Mouse (Mus musculus) embryonic facial prominence, embryonic 15.5 days (tissue): ENCODE results near the gene Slco3a1. TPM values are rescaled to one million over a fixed set of nuclear protein-coding genes. Genes with fewer than 3 reads are reported as not detected.
A peak's percentile ranks its signal among the peaks of the same experiment; 100 is the strongest.
"Not testable (repeated sequence)": the region's sequence is repeated elsewhere in the genome, so short reads cannot be mapped to it uniquely, and the experiment has no call there.

Experiments used
- ATAC-seq: fragments of 200-750 bp; cut with Nextera tagmentation; 2 replicates; pipeline ENCODE4 v1.8.0; 2017; ENCODE audit warnings: low read depth, moderate TSS enrichment; ENCODE audit not compliant: insufficient number of reproducible peaks, low FRiP score, low TSS enrichment
- H3K27ac ChIP-seq: fragments of 300-500 bp; sonication (generic); replicated peaks from 2 replicates; pipeline ENCODE4 v1.5.1; 2015; ENCODE audit warnings: mild to moderate bottlenecking, inconsistent platforms
- H3K27me3 ChIP-seq: fragments of 300-500 bp; sonication (generic); 2 replicates; pipeline ENCODE4 v1.6.1; 2015; ENCODE audit warnings: inconsistent platforms
- H3K36me3 ChIP-seq: fragments of 300-500 bp; sonication (generic); 2 replicates; pipeline ENCODE4 v1.6.1; 2015; ENCODE audit warnings: mild to moderate bottlenecking, inconsistent platforms
- H3K4me1 ChIP-seq: fragments of 300-500 bp; sonication (generic); 2 replicates; pipeline ENCODE4 v1.6.1; 2015; ENCODE audit warnings: inconsistent platforms
- H3K4me2 ChIP-seq: fragments of 300-500 bp; sonication (generic); replicated peaks from 2 replicates; pipeline ENCODE4 v1.6.1; 2015; ENCODE audit warnings: mild to moderate bottlenecking, inconsistent platforms
- H3K4me3 ChIP-seq: fragments of 300-500 bp; sonication (generic); replicated peaks from 2 replicates; pipeline ENCODE4 v1.5.1; 2015; ENCODE audit warnings: mild to moderate bottlenecking, inconsistent platforms
- H3K9ac ChIP-seq: fragments of 300-500 bp; sonication (generic); 2 replicates; pipeline ENCODE4 v1.6.1; 2015; ENCODE audit warnings: inconsistent platforms
- H3K9me3 ChIP-seq: fragments of 300-500 bp; sonication (generic); replicated peaks from 2 replicates; pipeline ENCODE4 v1.6.1; 2016; ENCODE audit warnings: inconsistent platforms
- WGBS: fragments of 180-500 bp; shearing (Covaris S2); methylation state at CpG from one replicate; pipeline ENCODE4 v1.1.7; 2015; 5-methylcytosine and 5-hydroxymethylcytosine counted together
- polyA plus RNA-seq: library from polyadenylated mRNA; unstranded; fragments of >200 nt; fragmentation: Nextera tagmentation; extraction: Ambion mirVana; gene quantifications from 2 replicates; pipeline ENCODE4 v1.2.1, GENCODE M21; 2015

The Slco3a1 gene
- polyA plus RNA-seq, 1 experiment from 2014 or later, result 20.5 TPM

DNA sequence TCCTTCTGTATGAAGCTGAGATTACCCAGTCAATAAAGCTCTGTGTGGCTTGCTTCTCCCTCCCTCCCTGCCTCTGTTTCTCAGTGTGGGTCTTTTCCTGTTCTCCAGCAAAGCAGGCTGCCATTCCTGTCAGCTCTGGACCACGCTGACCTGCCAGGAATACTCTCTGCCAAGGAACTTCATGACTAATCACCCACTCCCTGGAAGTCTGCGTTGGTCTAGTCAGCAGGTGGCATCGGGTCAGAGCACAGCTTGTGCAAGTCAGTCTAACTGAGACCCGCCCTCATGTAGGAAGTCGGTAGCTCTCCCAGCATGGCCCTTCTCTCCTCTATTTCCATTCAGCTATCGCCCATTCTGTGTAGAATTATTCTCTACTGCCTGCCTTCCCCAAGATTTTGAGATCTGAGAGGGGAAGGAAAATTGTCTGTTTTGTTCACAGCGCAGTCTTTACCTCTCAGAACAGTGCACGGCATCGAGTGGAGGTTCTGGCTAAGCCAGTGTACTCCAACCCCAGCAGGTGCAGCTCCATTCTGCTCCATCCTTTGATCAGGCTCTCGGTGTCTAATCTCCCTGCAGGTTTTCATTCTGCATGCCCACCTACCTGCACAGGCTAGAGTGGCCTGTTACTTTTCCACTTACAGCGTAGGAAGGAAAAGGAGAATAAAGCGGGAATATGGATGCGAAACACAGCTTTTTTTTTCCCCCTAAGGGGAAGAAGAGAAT is 145.8 kb downstream of the Slco3a1 start:
- no peaks in the 10 kb centered on the region for H3K27me3 ChIP-seq
- H3K4me1 ChIP-seq, result peaks cover 7% of the 10 kb centered on the region
- 58% methylated on average over 13 of the region's 13 CpGs for WGBS
- H3K9ac ChIP-seq, result no peak overlapping the region
- no peak overlapping the region for H3K4me3 ChIP-seq
- no peaks in the 10 kb centered on the region for H3K36me3 ChIP-seq
- no peak for ATAC-seq
- H3K9me3 ChIP-seq, result no peaks in the 10 kb centered on the region
- H3K4me2 ChIP-seq, result no peak overlapping the region
- H3K27ac ChIP-seq, result no peak overlapping the region

DNA sequence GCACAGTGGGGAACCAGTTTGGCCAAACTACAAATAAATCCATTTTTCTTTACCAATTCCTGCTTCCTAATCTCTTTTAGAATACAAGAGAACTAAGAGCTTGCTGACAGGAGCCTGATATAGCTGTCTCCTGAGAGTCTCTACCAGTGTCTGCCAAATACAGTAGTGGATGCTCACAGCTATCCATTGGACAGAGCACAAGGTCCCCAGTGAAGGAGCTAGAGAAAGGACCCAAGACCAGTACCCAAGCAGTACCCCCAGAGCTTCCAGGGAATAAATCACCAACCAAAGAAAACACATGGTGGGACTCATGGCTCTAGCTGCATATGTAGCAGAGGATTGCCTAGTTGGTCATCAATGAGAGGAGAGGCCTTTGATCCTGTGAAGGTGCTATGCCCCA is 146.7 kb downstream of the Slco3a1 start:
- not testable (repeated sequence) for H3K4me2 ChIP-seq, H3K27ac ChIP-seq, H3K9me3 ChIP-seq, H3K4me3 ChIP-seq, H3K9ac ChIP-seq, ATAC-seq, H3K4me1 ChIP-seq, H3K27me3 ChIP-seq, H3K36me3 ChIP-seq

DNA sequence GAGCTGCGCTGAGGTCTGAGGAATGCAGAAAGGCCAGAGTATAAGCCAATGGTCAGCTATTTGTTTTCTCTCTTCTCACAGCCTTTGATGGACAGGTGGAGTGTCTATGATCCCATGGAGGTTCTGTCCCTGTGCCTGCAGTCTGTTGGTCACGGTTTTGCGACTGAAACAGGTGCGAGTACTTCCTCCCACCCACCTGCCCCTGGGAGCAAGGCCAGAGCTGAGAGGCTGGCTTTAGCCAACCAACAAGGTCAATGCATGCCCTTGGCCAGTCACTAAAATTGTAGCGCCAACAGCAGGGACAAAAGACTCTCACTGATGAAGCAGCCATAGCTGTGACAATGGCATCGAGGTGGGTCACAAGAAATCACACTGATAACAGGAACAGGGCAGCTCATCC is 154.9 kb downstream of the Slco3a1 start:
- H3K9me3 ChIP-seq, result no peaks in the 10 kb centered on the region
- no peak overlapping the region for H3K27ac ChIP-seq
- 94% methylated on average over 6 of the region's 6 CpGs for WGBS
- H3K9ac ChIP-seq, result no peak overlapping the region
- ATAC-seq, result no peak
- H3K4me1 ChIP-seq, result no peaks in the 10 kb centered on the region
- no peaks in the 10 kb centered on the region for H3K36me3 ChIP-seq
- no peak overlapping the region for H3K4me3 ChIP-seq
- no peaks in the 10 kb centered on the region for H3K27me3 ChIP-seq
- H3K4me2 ChIP-seq, result no peak overlapping the region

DNA sequence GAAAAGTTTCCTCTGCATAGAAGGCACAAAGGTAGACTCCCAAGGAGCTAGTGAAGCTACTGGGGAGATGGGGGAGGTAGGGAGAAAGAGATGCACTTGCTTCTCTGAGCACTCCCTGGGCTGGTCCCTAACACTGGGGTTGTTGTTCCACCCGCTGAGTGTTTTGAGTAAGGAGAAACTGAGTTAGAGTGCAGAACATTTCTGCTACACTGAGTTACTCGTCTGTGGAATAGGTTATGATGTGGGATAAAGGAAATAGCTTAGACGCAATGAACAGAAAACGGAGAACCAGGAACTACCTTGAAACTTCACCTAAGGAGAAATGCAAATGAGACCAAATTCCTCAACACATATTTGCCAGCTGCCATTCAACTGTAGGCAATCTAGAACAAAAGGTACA is 155.4 kb downstream of the Slco3a1 start:
- Histone ChIP-seq H3K4me2 (no peak overlapping the region), H3K27ac (no peak overlapping the region), H3K36me3 (no peaks in the 10 kb centered on the region), H3K4me1 (no peaks in the 10 kb centered on the region), H3K9ac (no peak overlapping the region), H3K4me3 (no peak overlapping the region), H3K9me3 (no peaks in the 10 kb centered on the region), H3K27me3 (no peaks in the 10 kb centered on the region)
- WGBS, result 89% methylated on average over 4 of the region's 4 CpGs
- no peak for ATAC-seq

DNA sequence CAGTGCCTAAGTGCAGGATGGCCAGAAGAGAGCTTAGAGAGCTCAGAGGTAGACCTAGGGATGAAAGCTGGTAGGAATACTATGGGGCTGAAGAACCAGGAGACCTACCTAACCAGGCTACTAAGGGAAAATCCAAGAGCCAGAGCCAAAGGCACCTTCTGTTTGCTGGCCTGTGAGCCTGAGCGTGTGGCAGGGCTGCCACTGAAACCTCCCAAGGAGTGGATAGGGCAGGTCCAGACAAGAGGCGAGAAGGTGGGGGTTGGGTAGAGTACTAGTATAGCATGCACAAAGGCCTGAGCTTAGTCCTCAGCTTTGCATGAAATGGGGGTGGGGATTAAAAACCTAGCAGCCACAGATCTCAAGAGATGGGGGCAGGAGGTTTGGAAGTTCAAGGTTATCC is 156.3 kb downstream of the Slco3a1 start:
- Histone ChIP-seq H3K36me3 (no peaks in the 10 kb centered on the region), H3K27ac (no peak overlapping the region), H3K27me3 (no peaks in the 10 kb centered on the region), H3K4me1 (no peaks in the 10 kb centered on the region), H3K9me3 (no peaks in the 10 kb centered on the region), H3K4me2 (no peak overlapping the region), H3K9ac (no peak overlapping the region), H3K4me3 (no peak overlapping the region)
- no peak for ATAC-seq
- 54% methylated on average over 2 of the region's 2 CpGs for WGBS

DNA sequence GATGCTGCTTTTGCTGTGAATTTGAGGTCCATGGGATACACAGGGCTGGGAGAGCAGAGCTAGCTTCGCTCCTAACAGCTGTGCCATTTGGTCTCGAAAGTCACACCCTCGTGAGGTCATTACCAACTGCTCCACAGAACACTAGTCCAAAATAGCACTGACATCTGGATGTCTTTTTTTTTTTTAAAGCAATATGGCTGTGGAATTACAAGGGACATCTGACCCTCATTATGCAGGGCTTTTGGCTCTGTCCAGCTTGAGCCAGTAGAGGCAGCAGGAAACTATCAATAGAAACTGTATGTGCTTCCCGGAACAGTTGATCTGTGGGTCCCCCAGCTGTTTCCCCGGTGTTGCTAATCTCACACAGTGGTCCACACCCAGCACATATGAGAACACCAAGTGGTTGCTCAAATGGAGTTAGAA is 163.1 kb downstream of the Slco3a1 start:
- H3K4me3 ChIP-seq, result no peak overlapping the region
- no peaks in the 10 kb centered on the region for H3K36me3 ChIP-seq
- 34% methylated on average over 5 of the region's 5 CpGs for WGBS
- ATAC-seq, result peak; percentile 48
- H3K4me2 ChIP-seq, result no peak overlapping the region
- no peak overlapping the region for H3K9ac ChIP-seq
- H3K27me3 ChIP-seq, result no peaks in the 10 kb centered on the region
- H3K9me3 ChIP-seq, result no peaks in the 10 kb centered on the region
- no peaks in the 10 kb centered on the region for H3K4me1 ChIP-seq
- no peak overlapping the region for H3K27ac ChIP-seq

DNA sequence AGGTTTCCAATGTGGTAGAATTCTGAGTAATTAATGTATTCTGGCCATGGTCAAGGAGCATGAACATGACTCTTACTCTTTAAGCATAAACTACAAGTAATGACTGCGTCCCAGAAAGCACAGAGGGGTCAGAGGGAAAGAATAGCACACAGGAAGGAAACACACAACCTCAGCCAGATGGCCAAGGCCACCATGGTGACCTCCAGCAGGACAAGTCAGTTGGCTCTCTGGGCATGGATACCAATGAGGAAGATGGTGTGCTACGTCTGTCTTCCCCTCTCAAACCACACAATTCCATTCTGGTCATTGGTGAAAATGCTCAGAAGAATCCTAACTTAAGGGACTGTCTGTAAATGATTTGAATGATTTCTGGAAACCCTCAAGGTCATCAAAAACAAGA is 165.0 kb downstream of the Slco3a1 start:
- Histone ChIP-seq H3K36me3 (no peaks in the 10 kb centered on the region), H3K4me1 (no peaks in the 10 kb centered on the region), H3K4me3 (no peak overlapping the region), H3K9ac (no peak overlapping the region), H3K27ac (no peak overlapping the region), H3K27me3 (no peaks in the 10 kb centered on the region), H3K9me3 (no peaks in the 10 kb centered on the region), H3K4me2 (no peak overlapping the region)
- 76% methylated on average over 2 of the region's 2 CpGs for WGBS
- ATAC-seq, result no peak

DNA sequence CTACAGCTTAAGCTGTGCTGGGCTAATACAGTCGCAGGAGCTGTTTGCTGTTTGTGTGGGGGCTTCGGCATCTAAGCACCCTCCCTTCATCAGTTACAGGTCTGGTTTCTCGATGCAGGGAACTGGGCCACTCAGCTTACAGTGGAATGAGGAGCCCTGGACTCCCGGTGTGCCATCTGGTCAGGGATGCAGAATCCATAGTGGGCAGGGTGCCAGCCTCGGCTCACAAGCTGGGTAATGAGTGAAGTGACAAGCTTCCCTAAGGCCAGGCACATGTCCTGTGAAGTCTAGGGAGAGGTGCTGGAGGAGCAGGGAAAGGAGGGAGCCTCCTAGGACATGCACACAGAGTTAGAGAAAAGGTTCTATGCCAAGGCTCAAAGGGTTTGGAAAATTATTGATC is 168.3 kb downstream of the Slco3a1 start:
- H3K27ac ChIP-seq, result no peak overlapping the region
- no peaks in the 10 kb centered on the region for H3K9me3 ChIP-seq
- no peak for ATAC-seq
- H3K4me2 ChIP-seq, result no peak overlapping the region
- H3K36me3 ChIP-seq, result no peaks in the 10 kb centered on the region
- no peak overlapping the region for H3K4me3 ChIP-seq
- H3K4me1 ChIP-seq, result peaks cover 18% of the 10 kb centered on the region; the same call in 1 of the 2 replicates
- no peak overlapping the region for H3K9ac ChIP-seq
- H3K27me3 ChIP-seq, result no peaks in the 10 kb centered on the region
- 49% methylated on average over 5 of the region's 5 CpGs for WGBS

DNA sequence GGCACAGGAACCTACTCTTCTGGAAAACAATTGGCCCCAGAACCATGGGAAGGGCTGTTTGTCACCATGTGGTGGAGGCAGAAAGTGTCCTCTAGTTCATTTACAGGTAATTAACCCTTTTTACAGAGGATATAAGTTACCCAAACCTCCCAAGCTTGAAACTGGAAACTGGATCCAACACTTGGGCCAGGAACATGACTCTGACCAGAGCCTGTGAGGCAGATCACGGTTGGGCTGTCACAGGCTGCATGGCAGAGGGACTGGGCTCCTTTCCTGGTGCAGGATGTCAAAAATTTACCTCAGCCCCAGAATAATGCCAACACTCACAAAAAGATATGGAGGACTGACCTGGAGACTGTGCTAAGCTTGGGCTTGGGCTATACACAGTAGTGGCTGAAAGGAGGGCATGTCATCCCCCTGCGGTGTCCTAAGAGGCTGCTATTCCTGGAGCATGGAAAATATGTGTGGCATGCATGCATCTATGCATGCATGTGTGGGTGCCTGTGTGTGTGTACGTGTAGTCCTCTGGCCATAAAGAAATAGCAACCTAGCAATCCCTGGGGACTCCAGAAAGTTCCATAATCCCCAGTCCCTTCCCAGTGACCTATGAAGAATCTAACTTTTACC is 171.4 kb downstream of the Slco3a1 start:
- peaks cover 18% of the 10 kb centered on the region; the same call in 1 of the 2 replicates for H3K4me1 ChIP-seq
- H3K4me3 ChIP-seq, result no peak overlapping the region
- H3K27ac ChIP-seq, result no peak overlapping the region
- H3K4me2 ChIP-seq, result no peak overlapping the region
- WGBS, result 55% methylated on average over 3 of the region's 3 CpGs
- no peaks in the 10 kb centered on the region for H3K36me3 ChIP-seq
- no peaks in the 10 kb centered on the region for H3K9me3 ChIP-seq
- H3K9ac ChIP-seq, result no peak overlapping the region
- no peak for ATAC-seq
- no peaks in the 10 kb centered on the region for H3K27me3 ChIP-seq

DNA sequence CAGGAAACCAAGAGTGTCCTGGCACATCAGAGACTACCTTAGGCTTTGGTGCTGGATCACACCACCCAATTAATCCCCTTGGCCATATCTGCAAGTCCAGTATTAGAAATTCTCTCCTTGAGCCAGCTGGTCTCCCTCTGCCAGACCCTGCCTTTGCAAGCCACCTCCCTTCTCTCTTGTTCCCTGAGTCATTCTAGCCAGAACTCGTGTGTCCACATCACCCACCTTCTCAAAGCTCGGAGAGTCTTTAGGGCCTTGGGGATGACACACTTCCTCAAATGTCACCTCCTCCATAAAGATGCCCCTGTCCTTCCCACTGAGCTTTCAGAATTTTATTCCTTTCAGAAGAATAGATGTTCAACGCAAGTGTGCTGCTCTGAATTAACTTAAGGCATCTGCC is 172.3 kb downstream of the Slco3a1 start:
- Histone ChIP-seq H3K4me3 (no peak overlapping the region), H3K4me2 (no peak overlapping the region), H3K9ac (no peak overlapping the region), H3K27ac (no peak overlapping the region), H3K9me3 (no peaks in the 10 kb centered on the region), H3K4me1 (peaks cover 27% of the 10 kb centered on the region), H3K27me3 (no peaks in the 10 kb centered on the region), H3K36me3 (no peaks in the 10 kb centered on the region)
- 50% methylated on average over 3 of the region's 3 CpGs for WGBS
- ATAC-seq, result no peak

DNA sequence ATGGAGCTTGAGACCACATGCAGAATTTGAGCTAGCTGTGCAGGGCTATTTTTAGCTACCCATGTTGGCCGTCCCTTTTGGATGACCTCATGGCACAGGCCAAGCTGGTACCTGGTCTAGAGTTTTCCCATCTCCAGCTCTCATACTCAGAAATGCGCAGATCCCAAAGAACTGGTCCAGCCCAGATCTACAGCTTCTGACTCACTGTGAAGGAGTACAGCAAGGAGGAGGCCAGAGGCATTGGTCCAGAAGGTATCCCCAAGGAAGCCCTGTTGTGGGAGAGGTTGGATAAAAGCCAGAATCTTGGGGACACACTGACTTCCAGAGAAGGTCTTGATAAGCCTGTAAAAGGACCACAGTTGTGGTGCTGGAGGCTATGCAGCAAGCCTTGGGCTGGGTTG is 172.7 kb downstream of the Slco3a1 start:
- H3K4me1 ChIP-seq, result peaks cover 31% of the 10 kb centered on the region
- ATAC-seq, result no peak

DNA sequence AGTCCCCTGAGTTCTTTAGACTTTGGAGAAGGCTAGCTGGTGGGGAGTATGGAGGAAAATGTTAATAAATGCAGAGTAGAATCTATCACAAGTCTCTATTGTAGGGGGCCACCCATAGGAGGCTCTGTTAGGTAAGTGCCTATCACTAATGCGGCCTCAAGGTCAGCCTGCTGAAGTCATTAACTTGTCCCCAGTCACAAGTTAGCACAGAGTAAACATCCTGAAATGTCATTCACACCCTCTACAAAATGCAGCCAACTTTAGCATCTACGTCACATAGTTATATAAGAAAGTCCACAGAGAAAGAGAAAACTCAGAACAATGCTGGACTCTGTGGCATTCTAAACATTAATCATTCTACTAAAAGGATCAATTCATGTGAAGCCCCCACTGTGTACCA is 173.5 kb downstream of the Slco3a1 start:
- H3K4me3 ChIP-seq, result no peak overlapping the region
- H3K9me3 ChIP-seq, result no peaks in the 10 kb centered on the region
- peaks cover 39% of the 10 kb centered on the region for H3K4me1 ChIP-seq
- no peaks in the 10 kb centered on the region for H3K27me3 ChIP-seq
- H3K27ac ChIP-seq, result no peak overlapping the region
- H3K9ac ChIP-seq, result no peak overlapping the region
- WGBS, result 90% methylated on average over 2 of the region's 2 CpGs
- no peak for ATAC-seq
- H3K4me2 ChIP-seq, result no peak overlapping the region
- H3K36me3 ChIP-seq, result no peaks in the 10 kb centered on the region

More for the DNA sequence above, 172.7 kb downstream of the Slco3a1 start:
- WGBS, result 53% methylated on average over 2 of the region's 2 CpGs
- H3K27ac ChIP-seq, result no peak overlapping the region
- no peak overlapping the region for H3K9ac ChIP-seq
- no peaks in the 10 kb centered on the region for H3K36me3 ChIP-seq
- H3K27me3 ChIP-seq, result no peaks in the 10 kb centered on the region
- H3K4me2 ChIP-seq, result no peak overlapping the region
- no peaks in the 10 kb centered on the region for H3K9me3 ChIP-seq
- H3K4me3 ChIP-seq, result no peak overlapping the region
